Mouse (Mus musculus): ENCODE data around the gene Kcnn3. TPM values are rescaled to one million over a fixed set of nuclear protein-coding genes. Genes with fewer than 3 reads are reported as not detected.

Gene Kcnn3
- total RNA-seq, 2 experiments from 2014 or later: 3.3 to 6.0 TPM

GRCm38 (mm10) chr3:89598967-89599366 is 79.0 kb downstream of the Kcnn3 start:
- DNase-seq: no peak

GRCm38 (mm10) chr3:89601060-89601459 is 81.1 kb downstream of the Kcnn3 start:
- intact Hi-C loops (cut with DNase I; ENCODE audit: low total_unique reads): no loop called here
- peak; percentile 31 for DNase-seq

More at GRCm38 (mm10) chr3:89598967-89599366, 79.0 kb downstream of the Kcnn3 start:
- intact Hi-C loops (cut with DNase I; ENCODE audit: low total_unique reads): no loop called here

- intact Hi-C loops (cut with DNase I; ENCODE audit: low total_unique reads): no loop called here
These were observed 83.3 kb downstream of the Kcnn3 start for GRCm38 (mm10) chr3:89603300-89603699.

GRCm38 (mm10) chr3:89605235-89605634 is 85.3 kb downstream of the Kcnn3 start:
- no peak for DNase-seq
- intact Hi-C loops (cut with DNase I; ENCODE audit: low total_unique reads): no loop called here

More at GRCm38 (mm10) chr3:89603300-89603699, 83.3 kb downstream of the Kcnn3 start:
- DNase-seq: no peak

- no peak for DNase-seq
- intact Hi-C loops (cut with DNase I; ENCODE audit: low total_unique reads): no loop called here
These were observed 87.4 kb downstream of the Kcnn3 start for GRCm38 (mm10) chr3:89607327-89607726.

- intact Hi-C loops (cut with DNase I; ENCODE audit: low total_unique reads): no loop called here
- DNase-seq: no peak
These were observed 92.1 kb downstream of the Kcnn3 start for GRCm38 (mm10) chr3:89612048-89612447.

GRCm38 (mm10) chr3:89613526-89614523 is 93.9 kb downstream of the Kcnn3 start:
- peak; percentile 81 for DNase-seq
- intact Hi-C loops (cut with DNase I; ENCODE audit: low total_unique reads): no loop called here

GRCm38 (mm10) chr3:89616861-89617260 is 96.9 kb downstream of the Kcnn3 start:
- DNase-seq: no peak
- intact Hi-C loops (cut with DNase I; ENCODE audit: low total_unique reads): no loop called here

GRCm38 (mm10) chr3:89617360-89617759 is 97.4 kb downstream of the Kcnn3 start:
- intact Hi-C loops (cut with DNase I; ENCODE audit: low total_unique reads): no loop called here
- DNase-seq: no peak

- intact Hi-C loops (cut with DNase I; ENCODE audit: low total_unique reads): no loop called here
These were observed 102.9 kb downstream of the Kcnn3 start for GRCm38 (mm10) chr3:89622825-89623224.

GRCm38 (mm10) chr3:89623531-89623930 is 103.6 kb downstream of the Kcnn3 start:
- DNase-seq: no peak
- intact Hi-C loops (cut with DNase I; ENCODE audit: low total_unique reads): no loop called here

More at GRCm38 (mm10) chr3:89622825-89623224, 102.9 kb downstream of the Kcnn3 start:
- DNase-seq: no peak

- intact Hi-C loops (cut with DNase I; ENCODE audit: low total_unique reads): no loop called here
- no peak for DNase-seq
These were observed 104.0 kb downstream of the Kcnn3 start for GRCm38 (mm10) chr3:89624001-89624400.

- DNase-seq: no peak
- intact Hi-C loops (cut with DNase I; ENCODE audit: low total_unique reads): no loop called here
These were observed 105.0 kb downstream of the Kcnn3 start for GRCm38 (mm10) chr3:89624814-89625445.

- intact Hi-C loops (cut with DNase I; ENCODE audit: low total_unique reads): no loop called here
- DNase-seq: no peak
These were observed 106.6 kb downstream of the Kcnn3 start for GRCm38 (mm10) chr3:89626556-89626955.

GRCm38 (mm10) chr3:89629811-89630210 is 109.8 kb downstream of the Kcnn3 start:
- intact Hi-C loops (cut with DNase I; ENCODE audit: low total_unique reads): no loop called here
- no peak for DNase-seq

- DNase-seq: peak; percentile 43
- intact Hi-C loops (cut with DNase I; ENCODE audit: low total_unique reads): no loop called here
These were observed 111.8 kb downstream of the Kcnn3 start for GRCm38 (mm10) chr3:89631750-89632149.

- intact Hi-C loops (cut with DNase I; ENCODE audit: low total_unique reads): no loop called here
- DNase-seq: no peak
These were observed 113.6 kb downstream of the Kcnn3 start for GRCm38 (mm10) chr3:89633531-89633930.

GRCm38 (mm10) chr3:89633941-89634340 is 114.0 kb downstream of the Kcnn3 start:
- intact Hi-C loops (cut with DNase I; ENCODE audit: low total_unique reads): no loop called here
- DNase-seq: peak; percentile 15

GRCm38 (mm10) chr3:89640804-89641203 is 120.8 kb downstream of the Kcnn3 start:
- intact Hi-C loops (cut with DNase I; ENCODE audit: low total_unique reads): no loop called here
- DNase-seq: no peak

- intact Hi-C loops (cut with DNase I; ENCODE audit: low total_unique reads): no loop called here
- DNase-seq: no peak
These were observed 123.4 kb downstream of the Kcnn3 start for GRCm38 (mm10) chr3:89643391-89643790.

Data from gastrocnemius, postnatal 14 days (tissue).